Mouse (Mus musculus) CD4-positive helper T cell, adult 2 months (primary cell): Measurements from ENCODE around the gene Zap70.

ENCODE experiments used
- DNase-seq: peaks from one replicate; pipeline ENCODE4 v3.0.0-alpha.2; 2012; ENCODE audit warnings: low read depth, missing footprints, low spot score

Zap70 gene

GRCm38 (mm10) chr1:36761568-36761967, at the start of gene Zap70:
Gene Zap70, plus strand, starts transcription at chr1:36761798.
- peak; percentile 95 for DNase-seq

- DNase-seq: no peak
Measured at GRCm38 (mm10) chr1:36714311-36714710, 47.3 kb upstream of the Zap70 start, which contains the start of gene Actr1b. Gene Actr1b, minus strand, starts transcription at chr1:36714422.

DNA sequence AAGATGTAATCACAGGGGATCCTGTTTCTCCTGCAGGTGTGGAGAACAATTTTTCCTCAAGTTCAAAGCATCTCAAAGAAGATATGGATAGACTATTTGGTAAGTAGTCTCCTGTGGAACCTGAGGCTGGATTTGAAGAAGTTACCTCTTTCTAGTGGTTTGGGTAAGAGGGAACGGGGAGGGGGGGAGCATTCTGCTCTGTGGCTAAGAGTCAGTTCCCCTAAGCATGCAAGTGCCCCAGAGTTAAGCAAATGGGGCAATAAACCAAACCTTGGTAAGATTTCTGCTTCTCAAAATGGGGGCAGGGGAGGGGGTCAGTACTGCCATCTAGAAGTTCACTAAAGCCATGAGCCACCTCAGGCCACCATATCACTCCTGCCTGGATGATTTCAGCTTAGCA, 42.8 kb upstream of the Zap70 start:
- DNase-seq: no peak

- DNase-seq: peak; percentile 81
Measured at GRCm38 (mm10) chr1:36723146-36724056, 38.2 kb upstream of the Zap70 start.

- no peak for DNase-seq
Measured at GRCm38 (mm10) chr1:36724057-36724431, 37.6 kb upstream of the Zap70 start.

- peak; percentile 85 for DNase-seq
Measured at GRCm38 (mm10) chr1:36737300-36737699, 24.3 kb upstream of the Zap70 start.

DNA sequence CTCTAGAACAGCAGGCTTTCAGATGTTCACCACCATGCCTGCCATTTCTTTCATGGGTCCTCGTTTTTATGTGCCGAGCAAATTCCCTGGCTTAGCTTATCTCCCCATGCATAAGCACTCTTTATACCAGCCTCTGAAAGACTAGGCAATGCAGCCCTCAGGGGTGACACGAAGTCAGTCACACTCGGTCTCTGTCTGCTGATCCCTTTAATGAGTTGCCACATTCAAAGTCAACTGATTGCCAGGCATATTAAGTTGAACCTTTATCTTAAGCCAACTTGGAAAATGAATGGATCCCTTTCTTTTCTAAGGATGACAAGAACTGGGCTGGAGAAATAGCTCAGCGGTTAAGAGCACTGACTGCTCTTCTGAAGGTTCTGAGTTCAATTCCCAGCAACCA, 22.4 kb upstream of the Zap70 start:
- DNase-seq: no peak

DNA sequence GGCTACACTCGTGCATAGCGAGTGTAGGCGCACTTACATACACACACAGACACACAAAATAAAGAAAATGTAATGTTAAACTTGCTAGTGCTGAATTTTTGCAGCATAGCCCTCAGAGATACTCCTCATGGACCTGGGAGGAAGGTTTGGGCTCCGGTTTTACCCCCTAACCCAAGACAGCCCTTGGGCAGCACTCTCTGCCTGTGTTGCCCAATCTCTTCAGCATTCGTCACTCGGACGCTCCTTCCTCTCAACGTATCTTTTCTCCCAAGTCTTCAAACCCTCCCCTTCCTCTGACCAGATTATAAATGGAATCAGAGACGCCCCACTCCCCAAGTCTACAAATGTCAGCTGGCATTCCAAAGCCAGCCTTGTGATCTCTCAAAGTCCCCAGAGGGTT, 18.6 kb upstream of the Zap70 start:
- DNase-seq: no peak

GRCm38 (mm10) chr1:36744268-36744944, 17.2 kb upstream of the Zap70 start:
- peak; percentile 85 for DNase-seq

GRCm38 (mm10) chr1:36745661-36746060, 15.9 kb upstream of the Zap70 start:
- no peak for DNase-seq

- DNase-seq: no peak
Measured at GRCm38 (mm10) chr1:36746452-36746851, 15.1 kb upstream of the Zap70 start.

GRCm38 (mm10) chr1:36753932-36754675, 7.5 kb upstream of the Zap70 start:
- DNase-seq: no peak

DNA sequence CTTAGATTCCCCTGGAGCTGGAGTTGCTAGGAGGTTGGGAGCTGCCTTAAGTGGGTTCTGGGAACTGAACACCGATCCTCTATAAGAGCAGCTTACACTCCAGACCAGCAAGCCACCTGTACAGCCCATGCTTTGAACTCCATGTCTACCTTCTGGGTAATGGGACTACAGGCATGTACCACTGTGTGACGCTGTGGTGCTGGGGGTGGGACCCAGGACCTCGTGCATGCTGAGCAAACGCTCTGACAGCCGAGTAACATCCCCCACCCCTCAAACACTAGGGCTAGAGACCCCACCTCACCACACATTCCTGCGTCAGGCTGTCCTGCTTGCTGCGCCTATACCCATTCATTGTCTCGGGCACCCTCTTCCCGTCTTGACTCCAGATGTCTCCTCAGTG, 3.0 kb upstream of the Zap70 start:
- no peak for DNase-seq

DNA sequence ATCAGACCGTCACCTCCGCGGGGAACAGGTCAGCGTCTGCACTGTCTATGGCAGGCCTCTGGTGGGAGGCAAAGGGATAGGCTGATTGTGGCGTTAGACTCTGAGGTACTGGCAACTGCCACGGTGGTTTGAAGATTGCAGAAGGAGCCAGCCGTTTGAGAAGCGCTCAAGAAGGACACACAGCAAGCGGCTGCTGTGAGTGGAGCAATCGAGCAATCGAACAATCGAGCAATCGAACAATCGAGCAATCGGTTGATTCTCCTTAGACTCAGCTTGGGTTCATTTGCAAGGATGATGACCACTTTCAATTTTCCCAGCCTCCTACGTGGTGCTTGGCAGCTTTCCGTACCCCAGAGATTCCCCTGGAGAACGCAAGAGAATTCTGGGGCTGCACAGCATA, 2.5 kb upstream of the Zap70 start:
- DNase-seq: no peak

- peak; percentile 86 for DNase-seq
Measured at GRCm38 (mm10) chr1:36760401-36760800, 1.2 kb upstream of the Zap70 start.

- peak; percentile 68 for DNase-seq
Measured at GRCm38 (mm10) chr1:36761061-36761460, 537 bp upstream of the Zap70 start.

GRCm38 (mm10) chr1:36766431-36767205, 5.0 kb downstream of the Zap70 start:
- DNase-seq: peak; percentile 90

DNA sequence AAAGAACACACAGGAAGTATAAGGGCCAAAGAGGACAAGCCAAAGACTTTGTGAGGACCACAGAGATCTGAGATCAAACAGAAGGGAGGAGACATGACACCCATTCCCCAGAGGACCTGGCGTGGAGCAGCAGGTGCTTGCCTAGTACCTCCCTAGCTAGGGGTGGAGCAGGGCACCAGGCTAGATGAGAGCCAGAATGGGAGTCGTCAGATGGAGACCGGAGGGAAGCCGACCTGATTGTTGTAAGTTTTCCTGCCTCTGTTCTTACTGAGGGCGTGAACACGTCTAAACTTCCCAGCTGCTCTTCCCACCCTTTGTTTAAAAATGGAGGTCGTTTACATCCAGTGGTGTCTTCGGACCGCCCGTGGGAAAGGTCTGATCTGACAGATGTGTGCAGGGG, 5.7 kb downstream of the Zap70 start:
- peak; percentile 81 for DNase-seq

DNA sequence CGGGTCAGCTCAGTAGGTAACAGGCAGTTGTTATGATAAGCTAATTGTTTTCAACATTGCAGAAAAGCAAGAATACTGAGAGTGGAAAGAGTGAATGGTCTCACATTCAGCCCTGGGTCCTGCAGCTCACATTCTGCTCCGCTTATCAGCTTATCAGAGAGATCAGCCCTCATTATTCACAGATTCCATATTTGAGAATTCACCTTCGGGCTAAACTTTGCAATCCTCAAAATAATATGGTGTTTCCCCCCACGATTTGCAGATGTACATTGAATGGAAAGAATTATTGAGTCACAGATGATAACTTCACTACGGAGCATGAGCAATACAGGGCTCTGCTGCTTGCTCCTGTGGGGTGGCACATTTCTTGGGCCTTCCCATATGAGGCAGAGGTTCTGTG, 7.2 kb downstream of the Zap70 start:
- DNase-seq: peak; percentile 71

DNA sequence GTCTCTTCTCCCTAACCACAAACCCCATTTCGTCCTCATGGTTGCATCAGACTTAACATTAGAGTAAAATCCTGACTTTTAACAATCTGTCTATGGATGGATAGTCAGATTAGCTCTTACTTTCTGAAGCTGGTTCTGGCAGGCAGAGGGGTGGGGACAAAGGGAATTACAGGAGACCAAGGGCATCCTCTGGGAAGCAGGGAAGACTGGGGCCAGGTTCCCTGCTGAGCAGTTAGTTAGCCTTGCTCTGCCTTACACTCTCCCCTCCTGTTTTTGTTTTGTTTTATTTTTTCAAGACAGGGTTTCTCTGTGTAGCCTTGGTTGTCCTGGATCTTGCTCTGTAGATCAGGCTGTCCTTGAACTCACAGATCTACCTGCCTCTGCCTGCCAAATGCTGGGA, 8.4 kb downstream of the Zap70 start:
- DNase-seq: no peak

GRCm38 (mm10) chr1:36770998-36771397, 9.4 kb downstream of the Zap70 start:
- DNase-seq: no peak
